Mouse (Mus musculus): Measurements from ENCODE around the gene H2-M2.
A peak's percentile ranks its signal among the peaks of the same experiment; 100 is the strongest.
"Not testable (repeated sequence)": the region's sequence is repeated elsewhere in the genome, so short reads cannot be mapped to it uniquely, and the experiment has no call there.

Gene H2-M2

DNA sequence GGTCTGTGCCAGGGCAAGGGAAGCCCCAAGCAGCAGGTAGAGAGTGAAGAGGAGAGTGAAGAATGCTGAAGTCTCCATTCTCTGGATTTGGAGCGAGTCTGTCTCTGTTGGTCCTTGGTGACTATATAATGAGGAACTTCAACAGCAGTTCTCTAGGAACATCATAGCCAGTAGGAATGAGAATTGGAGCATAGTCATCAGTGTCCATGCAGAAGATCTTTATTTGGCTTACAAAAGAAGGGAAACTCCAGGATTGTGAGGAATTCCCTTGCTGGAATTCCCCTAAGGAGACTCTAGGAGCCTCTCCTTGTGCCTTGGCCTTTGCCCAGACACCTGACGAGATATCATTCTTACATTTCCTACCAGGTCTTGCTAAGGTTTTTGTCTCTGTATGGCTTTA lies at the start of gene H2-M2:
H2-M2 (minus strand) TSS at position 101 of the 400 bp plus-strand sequence.
- DNase-seq: no peak

GRCm38 (mm10) chr17:37525427-37525826 lies 42.1 kb upstream of the H2-M2 start:
- DNase-seq: peak in 1 of 2 experiments; percentile 2

DNA sequence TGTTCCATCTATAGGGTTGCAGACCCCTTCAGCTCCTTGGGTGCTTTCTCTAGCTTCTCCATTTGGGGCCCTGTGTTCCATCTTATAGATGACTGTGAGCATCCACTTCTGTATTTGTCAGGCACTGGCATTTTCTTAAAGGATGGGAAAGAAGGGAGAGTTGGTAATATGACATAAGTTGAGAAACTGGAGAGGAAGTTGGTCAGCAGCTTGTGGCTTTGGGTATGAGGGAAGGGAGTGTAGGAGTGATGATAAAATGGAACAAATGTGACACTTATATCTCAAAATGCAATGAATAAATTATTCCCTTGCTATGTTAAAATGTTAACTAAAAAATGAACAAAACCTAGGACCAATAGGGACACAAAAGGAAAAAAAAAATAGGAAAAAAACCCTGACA lies 41.3 kb upstream of the H2-M2 start:
- not testable (repeated sequence) for DNase-seq

GRCm38 (mm10) chr17:37507730-37508129 lies 24.4 kb upstream of the H2-M2 start, which contains the start of gene Olfr111:
TSS of gene Olfr111 (plus strand) at chr17:37508030.
- DNase-seq: no peak

DNA sequence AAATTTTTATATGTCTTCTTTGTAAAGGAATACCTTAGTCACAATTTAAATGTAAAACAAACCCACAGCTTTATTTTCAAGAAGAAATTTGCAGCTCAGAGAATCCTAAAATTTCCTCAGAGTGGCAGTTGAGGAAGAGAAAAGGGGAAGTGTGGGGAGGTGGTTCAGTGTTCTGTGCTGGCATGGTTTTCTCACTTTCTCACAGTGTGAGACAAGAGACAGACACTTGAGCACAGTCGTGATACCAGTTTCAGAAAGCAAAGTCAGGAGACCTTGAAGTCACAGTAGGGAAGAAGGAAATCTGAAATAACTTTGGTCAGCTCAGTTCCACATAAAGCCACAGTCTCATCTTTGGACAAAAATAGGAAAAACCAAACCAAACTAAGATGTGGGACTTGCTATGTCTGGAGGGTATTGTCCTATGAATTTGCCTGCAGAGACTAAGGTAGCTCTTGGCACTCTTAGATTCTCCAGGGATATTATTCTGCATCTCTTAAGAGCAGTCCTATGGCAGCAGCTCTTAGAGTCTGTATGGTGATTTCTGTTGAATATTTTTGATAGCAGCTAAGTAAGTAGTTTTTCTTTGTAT lies 8.7 kb upstream of the H2-M2 start, which contains the start of gene Olfr110:
Olfr110 (plus strand) TSS at position 539 of the 589 bp plus-strand sequence.
- peak in 1 of 2 experiments; percentile 2 for DNase-seq

DNA sequence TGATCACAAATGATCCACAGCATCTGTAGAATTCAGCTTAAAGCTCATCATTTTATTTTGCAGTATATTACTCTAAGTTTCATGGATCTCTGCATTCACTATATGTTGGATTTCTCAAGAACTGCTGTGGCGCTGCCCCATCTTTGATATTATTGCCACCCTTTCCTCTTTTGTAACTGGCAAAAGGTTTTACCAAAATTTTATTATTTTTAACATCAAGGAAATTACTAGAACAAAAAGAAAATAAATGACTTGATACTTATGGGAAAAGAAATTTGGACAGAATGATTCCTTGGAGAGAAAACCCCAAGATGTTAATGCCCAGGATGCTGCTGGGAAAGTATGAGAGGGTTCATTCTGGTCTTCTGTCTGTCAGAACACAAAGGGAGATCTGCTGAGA lies 24.7 kb downstream of the H2-M2 start, which contains the start of gene Olfr109:
Olfr109 (plus strand) TSS at position 301 of the 400 bp plus-strand sequence.
- DNase-seq: no peak

DNA sequence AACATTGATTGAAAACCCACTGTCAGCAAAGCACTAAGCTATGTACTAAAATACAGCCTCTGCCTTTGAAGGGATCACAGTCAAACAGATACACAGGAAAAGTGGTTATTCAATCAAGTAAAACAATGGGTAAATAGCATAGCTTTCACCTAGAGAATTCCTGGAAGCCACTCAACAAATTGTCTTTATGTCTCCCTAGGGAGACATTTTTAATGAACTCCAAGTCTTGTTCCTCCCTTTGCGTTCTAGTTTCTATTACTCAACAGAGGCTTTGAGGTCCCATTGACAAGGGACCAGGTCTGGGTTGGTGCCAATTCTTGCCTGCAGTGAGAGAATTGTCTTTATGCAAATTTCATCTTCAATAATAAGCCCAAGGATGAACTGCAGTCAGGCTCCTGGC lies 38.2 kb downstream of the H2-M2 start, which contains the start of gene Olfr108:
Olfr108 (plus strand) TSS at position 301 of the 400 bp plus-strand sequence.
- DNase-seq: no peak
